Mouse (Mus musculus) kidney, postnatal 0 days (tissue): ENCODE measurements at regions not wholly inside any gene's neighbourhood (a gene's known extent, or its start where the extent isn't known, plus 50 kb on each side); places are given as distances from the start of the nearest gene placed in this dataset.

ENCODE experiments used
- ATAC-seq: fragments of 200-750 bp; cut with Nextera tagmentation; replicated peaks from 2 replicates; pipeline ENCODE4 v1.8.0; 2017; ENCODE audit warnings: low read depth, moderate number of reproducible peaks, moderate TSS enrichment, moderate library complexity; ENCODE audit not compliant: low FRiP score
- DNase-seq: peaks from one replicate; pipeline ENCODE4 v3.0.0-alpha.2; 2016; ENCODE audit warnings: low spot score
- H3K27ac ChIP-seq: fragments of 300-500 bp; sonication (generic); 2 replicates; pipeline ENCODE4 v1.5.1; 2014; ENCODE audit warnings: mild to moderate bottlenecking
- H3K27me3 ChIP-seq: fragments of 300-500 bp; sonication (generic); 2 replicates; pipeline ENCODE4 v1.6.1; 2014; ENCODE audit warnings: low read length, mixed read lengths; ENCODE audit not compliant: insufficient read depth
- H3K36me3 ChIP-seq: fragments of 300-500 bp; sonication (generic); 2 replicates; pipeline ENCODE4 v1.6.1; 2014; ENCODE audit warnings: low read length, mixed read lengths; ENCODE audit not compliant: insufficient read depth
- H3K4me1 ChIP-seq: fragments of 300-500 bp; sonication (generic); replicated peaks from 2 replicates; pipeline ENCODE4 v1.6.1; 2014; ENCODE audit warnings: antibody characterized with exemption, low read length, mixed read lengths; ENCODE audit not compliant: insufficient read depth
- H3K4me2 ChIP-seq: fragments of 300-500 bp; sonication (generic); 2 replicates; pipeline ENCODE4 v1.6.1; 2014; ENCODE audit warnings: mild to moderate bottlenecking, low read length, moderate library complexity, mixed read lengths
- H3K4me3 ChIP-seq: fragments of 300-500 bp; sonication (generic); replicated peaks from 2 replicates; pipeline ENCODE4 v1.5.1; 2014; ENCODE audit warnings: low read depth, low read length
- H3K9ac ChIP-seq: fragments of 300-500 bp; sonication (generic); 2 replicates; pipeline ENCODE4 v1.6.1; 2014; ENCODE audit warnings: low read depth, low read length
- H3K9me3 ChIP-seq: fragments of 300-500 bp; sonication (generic); replicated peaks from 2 replicates; pipeline ENCODE4 v1.6.1; 2016; ENCODE audit warnings: low read length, inconsistent platforms, mixed read lengths
- CTCF ChIP-seq: IDR thresholded peaks from 2 replicates; pipeline ENCODE4 v1.5.1; 2016; ENCODE audit warnings: antibody characterized with exemption, low read depth, mild to moderate bottlenecking, moderate library complexity
- WGBS: fragments of 180-500 bp; shearing (Covaris S2); extraction: QIAGEN DNeasy Blood & Tissue Kit; methylation state at CpG from one replicate; pipeline ENCODE4 v1.1.7; 2014; 5-methylcytosine and 5-hydroxymethylcytosine counted together

DNA sequence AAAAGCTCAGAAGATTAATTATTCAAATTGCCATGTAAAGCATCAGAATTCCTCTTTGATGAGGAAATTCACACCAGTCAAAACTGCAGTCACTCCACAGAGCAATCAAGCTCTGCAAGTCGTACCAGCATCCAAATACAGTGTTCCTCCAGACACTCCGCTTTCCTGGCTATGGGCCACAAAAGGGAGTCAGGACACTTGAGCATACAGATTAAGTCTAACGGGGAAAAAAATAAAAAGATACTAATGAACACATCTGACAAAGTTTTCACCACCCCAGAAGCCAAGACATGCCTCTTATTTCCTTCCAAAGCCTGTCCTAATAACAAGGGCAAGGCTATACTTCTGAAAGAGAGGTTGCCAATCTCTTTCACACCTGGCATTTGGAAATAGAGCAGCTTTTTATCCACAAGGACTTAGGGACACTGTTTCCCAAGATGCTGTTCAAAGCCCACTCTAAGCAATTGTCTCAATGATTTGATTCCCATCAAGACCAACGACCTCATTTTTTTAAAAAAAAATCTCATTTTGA lies 485.5 kb upstream of the Pou3f2 start:
- no peaks in the 10 kb centered on the region for H3K4me1 ChIP-seq
- WGBS, result 51% methylated on average over 4 of the region's 4 CpGs
- H3K4me3 ChIP-seq, result no peak overlapping the region
- ATAC-seq (no peak), DNase-seq (no peak)
- H3K9ac ChIP-seq, result no peak overlapping the region
- H3K27me3 ChIP-seq, result no peaks in the 10 kb centered on the region
- no peak overlapping the region for H3K27ac ChIP-seq
- no peak for TF ChIP-seq CTCF
- H3K36me3 ChIP-seq, result no peaks in the 10 kb centered on the region
- no peaks in the 10 kb centered on the region for H3K9me3 ChIP-seq
- no peak overlapping the region for H3K4me2 ChIP-seq

DNA sequence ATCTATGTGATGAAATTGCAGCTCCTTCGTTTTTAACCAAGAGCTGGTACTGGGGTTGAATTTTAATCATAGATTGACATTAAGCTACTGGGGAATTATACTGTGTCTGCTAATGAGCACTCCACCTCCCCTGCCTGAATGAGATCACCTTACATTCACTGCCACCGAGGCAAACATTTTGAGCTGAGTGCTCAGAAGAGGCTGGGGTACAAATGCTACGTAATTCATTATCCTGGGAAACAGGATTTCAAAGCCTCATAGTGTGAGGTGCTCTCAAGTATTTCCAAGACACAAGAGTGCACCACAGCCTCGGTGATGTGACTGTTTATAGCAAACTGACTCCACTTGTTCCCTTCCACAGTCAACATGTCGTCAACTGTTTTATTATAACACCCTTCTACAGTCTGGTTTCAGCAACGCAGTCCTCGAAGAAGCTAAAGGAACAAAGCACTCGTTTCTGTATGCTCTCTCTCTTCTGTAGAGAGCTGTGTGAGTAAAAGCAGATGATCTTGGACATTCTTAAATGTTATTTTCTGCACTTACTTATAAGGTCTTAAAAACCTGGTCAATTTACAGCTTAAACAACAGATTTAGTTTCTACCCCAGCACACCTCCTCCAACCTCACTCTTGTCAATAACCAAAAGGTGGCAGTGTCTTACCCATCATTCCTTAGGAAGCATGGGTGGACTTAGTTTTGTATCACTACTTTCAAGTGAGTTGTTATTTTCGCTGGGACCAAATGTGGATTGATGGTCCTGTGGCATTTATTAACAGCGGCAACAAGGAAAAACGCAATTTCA lies 484.8 kb upstream of the Pou3f2 start:
- peak; percentile 8 for DNase-seq
- no peak overlapping the region for H3K9ac ChIP-seq
- H3K27me3 ChIP-seq, result no peaks in the 10 kb centered on the region
- peak; percentile 45; the same call in 1 of the 2 replicates for TF ChIP-seq CTCF
- H3K4me3 ChIP-seq, result no peak overlapping the region
- no peak overlapping the region for H3K4me2 ChIP-seq
- 39% methylated on average over 11 of the region's 11 CpGs for WGBS
- H3K4me1 ChIP-seq, result no peaks in the 10 kb centered on the region
- no peaks in the 10 kb centered on the region for H3K36me3 ChIP-seq
- no peak for ATAC-seq
- H3K27ac ChIP-seq, result no peak overlapping the region
- no peaks in the 10 kb centered on the region for H3K9me3 ChIP-seq

- 59% methylated on average over 2 of the region's 2 CpGs for WGBS
These were observed 483.0 kb upstream of the Pou3f2 start for GRCm38 (mm10) chr4:22971127-22971526.

DNA sequence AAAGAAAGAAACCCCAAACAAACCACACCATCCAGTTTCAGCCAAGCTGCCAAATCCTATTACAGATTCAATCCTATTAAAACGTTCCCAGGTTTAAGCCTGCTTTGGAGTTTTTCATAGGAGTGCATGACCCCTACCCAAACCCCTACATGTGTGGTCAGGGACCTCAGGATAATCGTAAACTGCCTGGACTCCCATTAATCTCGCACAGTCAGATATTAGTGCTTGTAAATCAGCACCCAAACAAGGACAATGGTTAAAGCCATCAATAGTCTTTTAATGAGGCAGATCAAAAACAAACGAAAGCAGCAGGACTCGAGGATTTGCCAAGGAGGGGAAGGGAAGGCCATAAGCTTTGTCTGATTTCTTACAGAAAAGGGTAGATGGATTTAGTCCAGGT lies 482.3 kb upstream of the Pou3f2 start:
- no peak overlapping the region for H3K4me2 ChIP-seq
- ATAC-seq (no peak), DNase-seq (no peak)
- no peak overlapping the region for H3K4me3 ChIP-seq
- H3K27me3 ChIP-seq, result no peaks in the 10 kb centered on the region
- H3K9me3 ChIP-seq, result no peaks in the 10 kb centered on the region
- 7% methylated on average over 5 of the region's 5 CpGs for WGBS
- no peak overlapping the region for H3K9ac ChIP-seq
- no peak overlapping the region for H3K27ac ChIP-seq
- no peak for TF ChIP-seq CTCF
- no peaks in the 10 kb centered on the region for H3K36me3 ChIP-seq
- no peaks in the 10 kb centered on the region for H3K4me1 ChIP-seq

More at GRCm38 (mm10) chr4:22971127-22971526, 483.0 kb upstream of the Pou3f2 start:
- no peak overlapping the region for H3K4me2 ChIP-seq
- H3K27me3 ChIP-seq, result no peaks in the 10 kb centered on the region
- H3K4me3 ChIP-seq, result no peak overlapping the region
- no peaks in the 10 kb centered on the region for H3K9me3 ChIP-seq
- no peak overlapping the region for H3K9ac ChIP-seq
- H3K36me3 ChIP-seq, result no peaks in the 10 kb centered on the region
- no peak for ATAC-seq
- no peak for TF ChIP-seq CTCF
- DNase-seq, result no peak
- H3K27ac ChIP-seq, result no peak overlapping the region
- H3K4me1 ChIP-seq, result no peaks in the 10 kb centered on the region

- ATAC-seq, result no peak
- whole genome bisulfite sequencing, result 83% methylated on average over 1 of the region's 1 CpGs
- Histone ChIP-seq H3K27me3 (no peaks in the 10 kb centered on the region), H3K36me3 (no peaks in the 10 kb centered on the region), H3K9me3 (no peaks in the 10 kb centered on the region), H3K9ac (no peak overlapping the region), H3K4me3 (no peak overlapping the region), H3K4me2 (no peak overlapping the region), H3K27ac (no peak overlapping the region), H3K4me1 (no peaks in the 10 kb centered on the region)
- no peak for DNase-seq
- TF ChIP-seq CTCF, result no peak
These were observed 461.3 kb upstream of the Pou3f2 start for GRCm38 (mm10) chr4:22949422-22949821.

DNA sequence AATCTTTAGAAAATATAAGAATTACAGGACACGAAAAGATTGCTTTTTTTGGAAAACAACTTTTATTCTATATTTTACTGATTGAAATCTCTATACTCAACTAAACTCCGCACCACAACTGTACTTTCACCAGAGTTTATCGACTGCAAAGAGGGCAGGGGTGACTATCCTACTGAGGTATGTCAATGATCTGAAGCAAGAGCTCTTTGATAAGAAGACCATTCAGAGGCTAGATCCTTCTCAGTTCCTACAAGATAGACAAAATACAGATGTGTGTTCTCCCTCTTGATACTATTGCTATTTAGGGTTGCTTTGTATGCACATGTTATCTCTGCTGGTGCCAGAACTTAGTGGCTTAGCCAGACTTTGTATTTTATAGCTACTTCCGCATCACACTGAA lies 460.7 kb upstream of the Pou3f2 start:
- TF ChIP-seq CTCF, result no peak
- no peak overlapping the region for H3K27ac ChIP-seq
- H3K27me3 ChIP-seq, result no peaks in the 10 kb centered on the region
- H3K4me1 ChIP-seq, result no peaks in the 10 kb centered on the region
- no peak for DNase-seq
- H3K4me3 ChIP-seq, result no peak overlapping the region
- ATAC-seq, result no peak
- WGBS, result 88% methylated on average over 4 of the region's 4 CpGs
- no peak overlapping the region for H3K9ac ChIP-seq
- no peaks in the 10 kb centered on the region for H3K9me3 ChIP-seq
- no peaks in the 10 kb centered on the region for H3K36me3 ChIP-seq
- no peak overlapping the region for H3K4me2 ChIP-seq
